Mouse (Mus musculus) brain, adult 10 weeks (tissue): ENCODE data around the gene Enpep. TPM values are rescaled to one million over a fixed set of nuclear protein-coding genes. Genes with fewer than 3 reads are reported as not detected.

Source experiments
- polyA plus RNA-seq: library from polyadenylated mRNA; stranded (reverse); fragments of 350-450 nt; fragmentation: Illumina TruSeq; extraction: RNeasy Lipid Tissue Mini Kit (QIAGEN cat#74804); gene quantifications from one replicate; pipeline ENCODE4 v1.2.3, GENCODE M21; 2015; ENCODE audit warnings: low read depth, low replicate concordance

The Enpep gene
- 3.0 TPM for polyA plus RNA-seq

GRCm38 (mm10) chr3:129332586-129332985, at the start of gene Enpep:
Gene Enpep (minus strand): TSS chr3:129332720.

Other genes with a start within 250 kb of the Enpep start
- 1.3 TPM for gene Pitx2, start 132.8 kb downstream of the Enpep start, polyA plus RNA-seq
- gene Elovl6, start 199.6 kb upstream of the Enpep start, polyA plus RNA-seq: 31.8 TPM